Mouse (Mus musculus) thymus, adult 2 months (tissue): Measurements from ENCODE around the gene Eva1a.

Experiments
- CTCF ChIP-seq: fragments of 200-500 bp; IDR thresholded peaks from 2 replicates; pipeline ENCODE4 v1.5.1; 2012; ENCODE audit warnings: mild to moderate bottlenecking, control low read depth, low read length, moderate library complexity, borderline replicate concordance; ENCODE audit not compliant: control insufficient read depth, poor library complexity, insufficient read depth; ENCODE audit errors: extremely low read depth
- POLR2A ChIP-seq: fragments of 200-500 bp; IDR thresholded peaks from 2 replicates; pipeline ENCODE4 v1.6.1; 2012; ENCODE audit warnings: mild to moderate bottlenecking, low read length, control low read depth, moderate library complexity; ENCODE audit not compliant: control insufficient read depth, poor library complexity, insufficient read depth; ENCODE audit errors: extremely low read depth

GRCm38 (mm10) chr6:82054854-82055253 is 14.0 kb downstream of the Eva1a start:
- TF ChIP-seq CTCF = no peak
- no peak for TF ChIP-seq POLR2A
